Mouse (Mus musculus) ES-E14 (cell line): ENCODE data around the gene Fam208b. TPM values are rescaled to one million over a fixed set of nuclear protein-coding genes. Genes with fewer than 3 reads are reported as not detected.
A peak's percentile ranks its signal among the peaks of the same experiment; 100 is the strongest.

Source experiments
- DNase-seq: peaks from one replicate; pipeline ENCODE4 v3.0.0-alpha.2; 2013; ENCODE audit warnings: low read depth, low spot score
- H3K27ac ChIP-seq: 2 replicates; pipeline ENCODE4 v1.5.1; 2012; ENCODE audit warnings: low read depth, mild to moderate bottlenecking, low read length, moderate library complexity, mixed read lengths; ENCODE audit not compliant: poor library complexity, insufficient read depth, severe bottlenecking
- H3K36me3 ChIP-seq: 2 replicates; pipeline ENCODE4 v1.6.1; 2012; ENCODE audit warnings: mild to moderate bottlenecking, low read length, moderate library complexity, mixed read lengths; ENCODE audit not compliant: control insufficient read depth, poor library complexity, insufficient read depth, severe bottlenecking
- H3K4me1 ChIP-seq, 2 experiments: fragments of 150-350 bp in 1 of 2; sonication (generic) in 1 of 2; 2 replicates each; pipeline ENCODE4 v1.6.1; 2012; ENCODE audit warnings: low read length in 2 of 2, mild to moderate bottlenecking in 1 of 2, mixed read lengths in 1 of 2; ENCODE audit not compliant: control insufficient read depth in 2 of 2, insufficient read depth in 2 of 2, poor library complexity in 1 of 2
- H3K4me3 ChIP-seq, 2 experiments: fragments of 150-350 bp in 1 of 2; sonication (generic) in 1 of 2; 2 replicates each; pipeline ENCODE4 v1.5.1; 2012; ENCODE audit warnings: low read length in 2 of 2, low read depth in 1 of 2, mild to moderate bottlenecking in 1 of 2, mixed read lengths in 1 of 2; ENCODE audit not compliant: insufficient read depth in 1 of 2, poor library complexity in 1 of 2, severe bottlenecking in 1 of 2
- H3K9ac ChIP-seq: 2 replicates; pipeline ENCODE4 v1.6.1; 2012; ENCODE audit warnings: low read depth, mild to moderate bottlenecking, low read length, mixed read lengths; ENCODE audit not compliant: poor library complexity, insufficient read depth, severe bottlenecking
- H3K9me3 ChIP-seq: fragments of 150-350 bp; sonication (generic); 2 replicates; pipeline ENCODE4 v1.6.1; 2012; ENCODE audit warnings: low read depth, mild to moderate bottlenecking, low read length; ENCODE audit not compliant: control insufficient read depth, insufficient read depth
- CHD2 ChIP-seq: IDR thresholded peaks from 2 replicates; pipeline ENCODE4 v1.6.1; 2014; ENCODE audit warnings: mild to moderate bottlenecking, low read depth, low read length, inconsistent platforms
- HCFC1 ChIP-seq: IDR thresholded peaks from 2 replicates; pipeline ENCODE4 v1.6.1; 2012; ENCODE audit warnings: low read length, inconsistent platforms, borderline replicate concordance; ENCODE audit not compliant: insufficient read depth
- MAFK ChIP-seq: IDR thresholded peaks from 2 replicates; pipeline ENCODE4 v1.6.1; 2014; ENCODE audit warnings: mild to moderate bottlenecking, low read depth, low read length, inconsistent platforms; ENCODE audit not compliant: insufficient read depth
- ZC3H11A ChIP-seq: IDR thresholded peaks from 2 replicates; pipeline ENCODE4 v1.6.1; 2012; ENCODE audit warnings: low read depth, mild to moderate bottlenecking, inconsistent platforms, low read length, borderline replicate concordance
- ZNF384 ChIP-seq: IDR thresholded peaks from 2 replicates; pipeline ENCODE4 v1.6.1; 2012; ENCODE audit warnings: low read depth, low read length, inconsistent platforms
- in situ Hi-C, 2 experiments: fragments of 600-800 bp; cut with MboI; formaldehyde crosslinking; loops; one replicate each; pipeline ENCODE4 v1.15.1; 2025; ENCODE audit warnings: low sequenced_read_pairs in 2 of 2, inconsistent platforms in 1 of 2; ENCODE audit not compliant: unreplicated experiment in 2 of 2
- total RNA-seq: library from RNA; depleted of rRNA; stranded (reverse); fragments of 300-350 nt; gene quantifications from 2 replicates; pipeline ENCODE4 v1.2.3, GENCODE M21; 2012

Fam208b gene
- total RNA-seq, 1 experiment: 34.9 TPM

- no peak overlapping the region for H3K4me3 ChIP-seq
- no peak for DNase-seq
- no peak overlapping the region for H3K27ac ChIP-seq
- no peak overlapping the region for H3K9ac ChIP-seq
- no peaks in the 10 kb centered on the region for H3K36me3 ChIP-seq
- in situ Hi-C loops: loop anchor here in 1 of 2 experiments (25.0 kb wide), 1 partner anchor 220 kb away; no protein-coding TSS in a partner anchor
- TF ChIP-seq CHD2 (no peak), HCFC1 (no peak), ZNF384 (no peak), ZC3H11A (no peak), MAFK (no peak)
- 0 out of 4 replicates have a peak, but pooled peaks cover 0 to 1% of the 10 kb centered on the region in 2 experiments for H3K4me1 ChIP-seq
- H3K9me3 ChIP-seq: no peaks in the 10 kb centered on the region
Measured at GRCm38 (mm10) chr13:3632551-3632950, 21.6 kb upstream of the Fam208b start.

GRCm38 (mm10) chr13:3628102-3628501 lies 17.2 kb upstream of the Fam208b start:
- no peak for TF ChIP-seq ZNF384
- Histone ChIP-seq H3K36me3 (no peaks in the 10 kb centered on the region), H3K4me3 (no peak overlapping the region), H3K4me1 (0 out of 4 replicates have a peak, but pooled peaks cover 0 to 1% of the 10 kb centered on the region in 2 experiments), H3K27ac (no peak overlapping the region), H3K9me3 (peaks cover 2% of the 10 kb centered on the region; the same call in 1 of the 2 replicates), H3K9ac (no peak overlapping the region)
- DNase-seq: peak; percentile 13
- in situ Hi-C loops: loop anchor here in 1 of 2 experiments (25.0 kb wide), 1 partner anchor 216 kb away; no protein-coding TSS in a partner anchor

GRCm38 (mm10) chr13:3627139-3627538 lies 16.2 kb upstream of the Fam208b start:
- Histone ChIP-seq H3K4me1 (0 out of 4 replicates have a peak, but pooled peaks cover 0 to 1% of the 10 kb centered on the region in 2 experiments), H3K36me3 (no peaks in the 10 kb centered on the region), H3K9ac (no peak overlapping the region), H3K4me3 (no peak overlapping the region), H3K27ac (no peak overlapping the region), H3K9me3 (peaks cover 2% of the 10 kb centered on the region; the same call in 1 of the 2 replicates)
- in situ Hi-C loops: loop anchor here in 1 of 2 experiments (25.0 kb wide), 1 partner anchor 215 kb away; no protein-coding TSS in a partner anchor
- no peak for DNase-seq
- TF ChIP-seq ZC3H11A (no peak), ZNF384 (no peak), MAFK (no peak), CHD2 (no peak), HCFC1 (no peak)

- Histone ChIP-seq H3K4me1 (no peaks in the 10 kb centered on the region), H3K27ac (peak overlapping the region; percentile 30; the same call in 1 of the 2 replicates), H3K9ac (peak overlapping the region; percentile 77), H3K4me3 (peak overlapping the region; percentile 75 to 93), H3K9me3 (peaks cover 6% of the 10 kb centered on the region), H3K36me3 (no peaks in the 10 kb centered on the region)
- TF ChIP-seq MAFK (no peak), ZNF384 (no peak)
- in situ Hi-C loops: no loop called here
- no peak for DNase-seq
Measured at GRCm38 (mm10) chr13:3610118-3610794, 652 bp downstream of the Fam208b start.

GRCm38 (mm10) chr13:3609780-3610117 lies 1.2 kb downstream of the Fam208b start:
- in situ Hi-C loops: no loop called here
- no peak for TF ChIP-seq ZNF384
- no peak overlapping the region for H3K27ac ChIP-seq

More at GRCm38 (mm10) chr13:3609780-3610117, 1.2 kb downstream of the Fam208b start:
- Histone ChIP-seq H3K4me3 (peak overlapping the region; percentile 75 to 93), H3K9me3 (peaks cover 6% of the 10 kb centered on the region), H3K4me1 (no peaks in the 10 kb centered on the region), H3K9ac (peak overlapping the region; percentile 77), H3K36me3 (no peaks in the 10 kb centered on the region)
- no peak for DNase-seq
